Mouse (Mus musculus): Measurements from ENCODE around the gene Uhrf2.

Uhrf2 gene

GRCm38 (mm10) chr19:30124999-30125669, 94.8 kb downstream of the Uhrf2 start:
- DNase-seq (ENCODE audit: low spot score), result no peak

GRCm38 (mm10) chr19:30125670-30126059, 95.4 kb downstream of the Uhrf2 start:
- DNase-seq (ENCODE audit: low spot score), result no peak

GRCm38 (mm10) chr19:30128177-30128576, 97.9 kb downstream of the Uhrf2 start:
- DNase-seq (ENCODE audit: low spot score), result peak; percentile 4

GRCm38 (mm10) chr19:30136308-30136707, 106.0 kb downstream of the Uhrf2 start:
- no peak for DNase-seq (ENCODE audit: low spot score)
